Mouse (Mus musculus) activated CD4-positive, CD25-positive, alpha-beta regulatory T cell, adult 4 months (primary cell): ENCODE measurements around the gene Ces1a. TPM values are rescaled to one million over a fixed set of nuclear protein-coding genes. Genes with fewer than 3 reads are reported as not detected.

Experiments
- ATAC-seq: one replicate; pipeline ENCODE4 v1.8.0; 2017
- polyA plus RNA-seq, 2 experiments: library from polyadenylated mRNA; unstranded; fragments of 100-300 nt; shearing (Covaris generic); gene quantifications; one replicate each; pipeline ENCODE4 v1.2.1; 2017

The Ces1a gene
- polyA plus RNA-seq, 2 experiments from 2014 or later = not detected

- ATAC-seq = no peak
Measured at GRCm38 (mm10) chr8:92984376-92984775, 63.6 kb downstream of the Ces1a start.

GRCm38 (mm10) chr8:92982491-92982890 lies 65.5 kb downstream of the Ces1a start:
- no peak for ATAC-seq

- ATAC-seq = no peak
Measured at GRCm38 (mm10) chr8:92976656-92977055, 71.3 kb downstream of the Ces1a start.

- no peak for ATAC-seq
Measured at GRCm38 (mm10) chr8:92972949-92973348, 75.0 kb downstream of the Ces1a start.

Other genes starting within 250 kb of the Ces1a start
- under 1 TPM in 1 of 2 experiments, not detected in 1; 0.19 TPM for gene Mmp2, start 220.9 kb downstream of the Ces1a start, polyA plus RNA-seq
- gene Lpcat2, start 192.9 kb downstream of the Ces1a start, polyA plus RNA-seq = under 1 TPM in 1 of 2 experiments, not detected in 1; 0.82 TPM
- gene Capns2, start 146.8 kb downstream of the Ces1a start, polyA plus RNA-seq = not detected
- gene Slc6a2, start 88.1 kb downstream of the Ces1a start, polyA plus RNA-seq = not detected
- gene Ces1b, start 31.8 kb upstream of the Ces1a start, polyA plus RNA-seq = not detected
- gene Ces1c, start 83.1 kb upstream of the Ces1a start, polyA plus RNA-seq = not detected
- not detected for gene Ces1d, start 149.6 kb upstream of the Ces1a start, polyA plus RNA-seq
- gene Ces1e, start 181.4 kb upstream of the Ces1a start, polyA plus RNA-seq = not detected
- gene Ces1f, start 231.6 kb upstream of the Ces1a start, polyA plus RNA-seq = not detected